Mouse (Mus musculus): ENCODE data around the gene Apaf1. TPM values are rescaled to one million over a fixed set of nuclear protein-coding genes. Genes with fewer than 3 reads are reported as not detected.

The Apaf1 gene
- polyA plus RNA-seq, 1 experiment: 24.2 TPM

DNA sequence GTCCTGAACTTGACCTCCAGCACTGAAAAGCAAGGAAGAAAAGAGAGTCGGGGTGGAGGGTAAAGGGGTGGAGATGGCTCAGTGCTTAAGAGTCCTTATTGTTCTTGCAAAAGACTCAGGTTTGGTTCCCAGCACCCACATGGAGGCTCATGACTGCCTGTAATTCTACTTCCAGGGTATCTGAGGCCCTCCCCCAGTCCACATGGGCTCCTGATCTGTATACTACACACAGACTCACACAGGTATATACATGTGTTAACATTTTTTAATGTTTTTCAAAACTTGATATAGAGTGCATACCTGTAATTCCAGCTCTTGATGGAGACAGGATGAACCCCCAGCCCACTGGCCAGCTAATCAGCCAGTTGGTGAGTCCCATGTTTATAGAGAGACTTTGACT is 17.5 kb upstream of the Apaf1 start:
- no peak for TF ChIP-seq GATA1 (IDR thresholded peaks at IDR 0.05; ENCODE audit: low read length)

- TF ChIP-seq GATA1 (IDR thresholded peaks at IDR 0.05; ENCODE audit: low read length): no peak
Observed at GRCm38 (mm10) chr10:91098056-91098455, 15.5 kb upstream of the Apaf1 start.

DNA sequence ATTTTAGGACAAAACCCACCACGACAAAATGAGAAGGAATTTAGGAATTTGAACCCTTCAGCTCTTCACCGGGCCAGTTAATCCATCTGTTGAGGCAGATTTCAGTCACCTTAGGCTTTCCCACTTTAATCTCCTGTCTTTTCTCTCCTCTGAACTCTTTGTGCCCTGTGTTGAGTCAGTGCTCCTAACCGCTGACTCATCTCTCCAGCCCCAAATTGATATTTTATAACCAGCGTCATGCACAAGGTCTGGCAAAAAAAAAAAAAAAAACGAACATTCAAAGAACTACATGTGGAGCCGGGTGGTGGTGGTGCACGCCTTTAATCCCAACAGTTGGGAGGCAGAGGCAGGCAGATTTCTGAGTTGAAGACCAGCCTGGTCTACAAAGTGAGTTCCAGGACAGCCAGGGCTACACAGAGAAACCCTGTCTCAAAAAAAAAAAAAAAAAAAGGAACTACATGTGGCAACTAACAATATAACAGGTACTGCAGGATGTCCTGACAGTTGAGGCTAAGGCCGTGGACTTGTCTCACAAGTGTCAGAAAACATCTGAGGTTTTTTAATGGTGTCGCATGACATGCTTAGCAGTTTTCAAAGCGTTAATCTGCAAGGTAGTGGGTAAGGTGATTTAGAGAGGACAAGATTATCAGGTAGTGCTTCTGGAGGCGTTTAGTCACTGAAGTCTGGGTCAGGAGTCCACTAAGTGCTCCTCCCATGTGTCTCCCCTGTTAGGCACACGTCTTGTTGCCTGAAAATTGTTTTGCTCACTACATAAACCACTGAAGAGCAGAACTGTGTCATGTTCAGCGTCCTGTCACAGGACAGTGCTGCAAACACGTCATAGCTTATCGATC is 11.9 kb upstream of the Apaf1 start:
- no peak for TF ChIP-seq GATA1 (IDR thresholded peaks at IDR 0.05; ENCODE audit: low read length)

DNA sequence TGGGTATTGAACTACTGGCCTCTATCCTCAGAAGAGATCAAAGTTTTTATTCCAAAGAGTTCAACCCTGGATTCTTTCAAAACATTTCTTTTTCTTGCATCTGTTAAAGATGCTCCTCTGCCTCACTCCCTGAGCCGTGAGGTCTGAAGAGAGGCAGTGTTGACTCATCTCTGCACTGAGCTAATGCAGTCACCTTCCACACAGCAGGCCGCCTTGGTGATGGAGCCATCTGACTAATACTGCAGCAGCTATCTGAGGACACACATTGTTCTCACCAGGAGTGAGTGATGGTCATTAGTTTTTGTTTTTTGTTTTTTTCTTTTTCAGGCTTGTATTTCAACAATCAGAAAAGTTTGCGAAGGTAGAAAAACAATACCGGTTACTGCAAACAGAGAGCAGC is 10.2 kb upstream of the Apaf1 start:
- TF ChIP-seq GATA1 (IDR thresholded peaks at IDR 0.05; ENCODE audit: low read length): no peak

GRCm38 (mm10) chr10:91083393-91083927 is 890 bp upstream of the Apaf1 start:
- TF ChIP-seq GATA1 (IDR thresholded peaks at IDR 0.05; ENCODE audit: low read length): no peak

GRCm38 (mm10) chr10:91081959-91082507 is 537 bp downstream of the Apaf1 start:
- no peak for TF ChIP-seq GATA1 (IDR thresholded peaks at IDR 0.05; ENCODE audit: low read length)

GRCm38 (mm10) chr10:91080540-91080939 is 2.0 kb downstream of the Apaf1 start:
- TF ChIP-seq GATA1 (IDR thresholded peaks at IDR 0.05; ENCODE audit: low read length): no peak

DNA sequence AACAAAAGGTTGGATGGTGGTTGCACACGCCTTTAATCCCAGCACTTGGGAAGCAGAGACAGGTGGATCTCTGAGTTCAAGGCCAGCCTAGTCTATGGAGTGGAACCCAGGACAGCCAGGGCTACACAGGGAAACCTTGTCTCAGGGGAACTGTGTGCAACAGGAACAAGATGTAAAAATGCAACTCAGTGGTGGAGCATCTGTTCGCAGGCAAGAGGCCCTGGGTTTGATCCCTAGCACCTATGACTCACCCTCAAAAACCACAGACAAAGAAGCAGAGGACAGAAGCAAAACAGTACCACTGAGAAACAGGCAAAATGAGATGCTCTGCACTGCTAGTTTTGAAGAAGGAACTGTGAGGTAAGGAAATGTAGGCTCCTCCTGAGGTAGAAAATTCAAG is 5.9 kb downstream of the Apaf1 start:
- no peak for TF ChIP-seq GATA1 (IDR thresholded peaks at IDR 0.05; ENCODE audit: low read length)

DNA sequence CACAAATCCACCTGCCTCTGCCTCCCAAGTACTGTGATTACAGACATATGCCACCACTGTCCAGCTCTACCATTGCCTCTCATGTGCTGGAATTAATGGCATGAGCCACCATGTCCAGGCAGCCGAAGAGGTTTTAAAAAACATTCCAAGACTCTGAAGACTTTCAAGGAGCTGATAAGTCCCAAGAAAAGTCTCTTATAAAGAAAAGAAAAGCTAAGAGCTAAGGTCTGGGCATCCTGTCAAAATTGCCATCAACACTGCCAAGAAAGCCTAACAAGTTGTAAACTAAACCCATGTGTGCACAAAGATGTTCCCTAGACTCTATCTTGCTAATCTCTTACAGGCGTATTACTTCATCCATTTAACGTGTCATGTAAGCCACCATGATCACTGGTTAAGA is 9.2 kb downstream of the Apaf1 start:
- TF ChIP-seq GATA1 (IDR thresholded peaks at IDR 0.05; ENCODE audit: low read length): no peak

DNA sequence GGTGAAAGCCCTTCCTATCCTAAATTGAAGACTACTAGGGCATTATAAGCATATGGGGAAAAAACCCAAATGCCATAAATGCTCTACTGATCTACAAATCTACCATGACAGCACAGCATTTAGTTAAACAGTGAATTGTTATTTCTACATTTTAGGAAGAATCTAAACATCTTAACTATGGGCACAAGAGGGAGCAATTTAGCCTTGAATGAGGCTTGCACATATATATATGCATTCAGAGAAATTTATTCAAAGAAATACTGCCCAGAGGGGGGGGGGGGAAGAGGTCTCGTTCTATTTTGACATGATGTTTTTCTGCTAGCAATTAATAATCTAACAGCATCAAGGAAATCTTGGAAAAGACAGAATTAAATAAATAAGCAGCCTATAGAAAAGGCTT is 10.8 kb downstream of the Apaf1 start:
- TF ChIP-seq GATA1 (IDR thresholded peaks at IDR 0.05; ENCODE audit: low read length): no peak

- no peak for TF ChIP-seq GATA1 (IDR thresholded peaks at IDR 0.05; ENCODE audit: low read length)
Observed at GRCm38 (mm10) chr10:91062355-91062754, 20.2 kb downstream of the Apaf1 start.

DNA sequence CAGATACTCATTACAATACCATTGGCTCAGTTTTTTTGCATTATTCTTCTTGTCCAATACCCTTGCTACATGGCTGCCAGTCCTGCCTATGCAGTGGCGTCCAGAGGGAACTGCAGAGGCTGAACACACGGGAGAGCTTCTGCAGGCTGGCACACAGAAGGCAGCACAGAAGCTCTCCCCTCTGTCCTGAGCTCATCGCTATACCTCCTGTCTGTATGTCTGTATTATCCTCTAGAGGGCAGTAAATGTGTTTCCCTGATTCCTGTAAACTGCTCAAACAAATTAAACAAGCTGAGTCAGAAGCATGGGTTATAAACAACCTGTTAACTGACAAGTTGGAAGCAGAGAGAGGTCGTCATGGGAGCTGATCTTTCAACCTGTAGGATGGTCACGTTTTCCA is 21.8 kb downstream of the Apaf1 start:
- TF ChIP-seq GATA1 (IDR thresholded peaks at IDR 0.05; ENCODE audit: low read length): no peak

DNA sequence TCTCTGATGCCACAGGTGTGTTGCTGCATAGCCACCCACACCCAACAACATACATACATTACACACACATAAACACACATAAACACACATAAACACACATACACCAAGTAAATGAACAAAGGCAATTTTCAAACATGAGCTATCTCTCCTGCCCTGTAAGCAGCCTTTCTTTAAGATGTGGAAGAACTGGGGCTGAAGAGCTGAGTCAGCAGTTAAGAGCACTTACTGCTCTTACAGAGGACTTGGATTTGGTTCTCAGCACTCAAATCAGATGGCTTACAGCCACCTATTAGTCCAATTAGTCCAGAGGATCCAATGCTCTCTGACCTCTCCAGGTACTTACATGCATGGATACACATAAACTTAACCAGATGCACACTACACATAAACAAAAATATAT is 29.8 kb downstream of the Apaf1 start:
- no peak for TF ChIP-seq GATA1 (IDR thresholded peaks at IDR 0.05; ENCODE audit: low read length)

DNA sequence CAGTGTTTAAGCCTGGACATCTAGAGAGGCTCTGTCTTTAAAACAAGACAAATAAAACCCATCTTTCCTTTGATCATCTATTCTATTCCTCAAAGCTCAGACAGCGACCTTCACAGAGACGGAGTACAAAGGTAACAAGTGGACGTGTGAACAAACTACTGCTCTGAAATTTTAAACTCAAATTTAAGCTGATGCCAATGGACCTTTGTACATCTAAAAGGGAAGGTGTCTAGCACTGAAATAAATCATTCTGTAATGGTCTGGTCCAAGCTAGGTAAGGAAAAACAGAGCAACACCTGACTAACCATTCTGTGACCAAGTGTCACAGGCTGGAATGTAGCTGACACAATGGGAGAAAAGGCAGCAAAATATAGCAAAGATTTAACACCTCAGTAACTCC is 31.4 kb downstream of the Apaf1 start:
- TF ChIP-seq GATA1 (IDR thresholded peaks at IDR 0.05; ENCODE audit: low read length): no peak

DNA sequence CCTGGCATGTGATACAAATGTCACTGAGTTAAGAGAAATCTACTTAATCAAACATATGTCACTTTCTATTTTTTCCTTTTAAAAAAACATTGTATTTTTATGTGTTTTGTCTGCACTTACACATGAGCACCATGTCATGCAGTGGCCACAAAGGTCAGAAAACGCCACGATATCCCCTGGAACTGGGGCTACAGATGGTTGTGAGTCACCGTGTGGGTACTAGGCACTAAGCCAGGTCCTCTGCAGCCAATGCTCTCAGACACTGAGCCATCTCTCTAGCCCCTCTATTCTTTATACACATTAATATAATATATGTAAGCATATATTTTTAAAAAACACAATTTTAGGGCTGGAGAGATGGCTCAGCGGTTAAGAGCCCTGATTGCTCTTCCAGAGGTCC is 32.9 kb downstream of the Apaf1 start:
- TF ChIP-seq GATA1 (IDR thresholded peaks at IDR 0.05; ENCODE audit: low read length): no peak

DNA sequence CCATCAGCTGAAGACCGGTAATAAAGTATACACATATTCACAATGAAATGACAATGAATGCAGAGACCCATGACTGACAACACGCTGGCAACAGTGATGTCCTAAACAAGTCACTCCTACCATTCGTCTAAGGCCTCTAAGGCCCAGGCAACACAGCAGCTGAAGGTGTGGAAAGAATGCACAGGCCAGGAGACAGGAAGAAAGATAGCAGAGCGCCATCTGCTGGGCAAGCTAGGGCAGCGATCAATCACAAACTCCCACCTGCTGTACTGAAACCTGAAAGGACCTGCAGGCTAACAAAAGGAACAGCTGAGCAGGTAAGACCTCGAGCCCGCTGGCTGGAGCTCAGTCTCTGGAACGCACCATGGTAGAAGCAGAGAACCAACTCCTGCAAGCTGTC is 48.6 kb downstream of the Apaf1 start:
- no peak for TF ChIP-seq GATA1 (IDR thresholded peaks at IDR 0.05; ENCODE audit: low read length)

DNA sequence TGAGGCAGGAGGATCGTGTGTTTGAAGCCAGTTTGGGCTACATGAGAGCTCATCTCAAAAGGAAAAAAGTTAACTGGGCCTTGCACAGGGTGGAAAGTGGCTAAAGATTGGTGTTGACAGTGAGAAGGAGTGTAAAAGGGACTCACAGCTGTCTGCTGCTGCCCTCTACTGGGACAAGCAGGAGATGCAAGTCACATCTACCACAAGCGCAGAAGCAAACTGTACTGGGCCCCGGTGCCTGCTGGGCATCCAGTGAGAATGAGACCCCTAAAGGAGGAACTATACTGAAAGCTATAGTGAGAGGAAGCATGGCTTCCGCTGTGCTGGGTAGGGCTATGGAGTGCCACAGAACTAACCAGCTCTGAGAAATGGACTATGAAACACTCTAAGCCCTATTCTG is 50.2 kb downstream of the Apaf1 start:
- no peak for TF ChIP-seq GATA1 (IDR thresholded peaks at IDR 0.05; ENCODE audit: low read length)
